Mouse (Mus musculus) forebrain, embryonic 11.5 days (tissue): ENCODE measurements around the gene Itga2b. TPM values are rescaled to one million over a fixed set of nuclear protein-coding genes. Genes with fewer than 3 reads are reported as not detected.

Source experiments
- ATAC-seq: fragments of 200-750 bp; cut with Nextera tagmentation; replicated peaks from 2 replicates; pipeline ENCODE4 v1.8.0; 2017; ENCODE audit warnings: moderate TSS enrichment; ENCODE audit not compliant: low FRiP score
- DNase-seq: peaks from one replicate; pipeline ENCODE4 v3.0.0-alpha.2; 2017; ENCODE audit warnings: low spot score
- H3K27ac ChIP-seq: fragments of 300-500 bp; sonication (generic); 2 replicates; pipeline ENCODE4 v1.5.1; 2014; ENCODE audit warnings: low read depth, low read length
- H3K27me3 ChIP-seq: fragments of 300-500 bp; sonication (generic); 2 replicates; pipeline ENCODE4 v1.6.1; 2014; ENCODE audit warnings: mild to moderate bottlenecking, low read length, mixed read lengths; ENCODE audit not compliant: control insufficient read depth, insufficient read depth
- H3K36me3 ChIP-seq: fragments of 300-500 bp; sonication (generic); 2 replicates; pipeline ENCODE4 v1.6.1; 2014; ENCODE audit warnings: mild to moderate bottlenecking, low read length, moderate library complexity, mixed read lengths; ENCODE audit not compliant: control insufficient read depth, insufficient read depth
- H3K4me1 ChIP-seq: fragments of 300-500 bp; sonication (generic); replicated peaks from 2 replicates; pipeline ENCODE4 v1.6.1; 2014; ENCODE audit warnings: low read length, mixed read lengths; ENCODE audit not compliant: control insufficient read depth, insufficient read depth
- H3K4me2 ChIP-seq: fragments of 300-500 bp; sonication (generic); 2 replicates; pipeline ENCODE4 v1.6.1; 2014; ENCODE audit warnings: low read depth, mild to moderate bottlenecking, low read length, moderate library complexity, mixed read lengths; ENCODE audit not compliant: severe bottlenecking
- H3K4me3 ChIP-seq: fragments of 300-500 bp; sonication (generic); 2 replicates; pipeline ENCODE4 v1.5.1; 2014; ENCODE audit warnings: low read depth, low read length
- H3K9ac ChIP-seq: fragments of 300-500 bp; sonication (generic); 2 replicates; pipeline ENCODE4 v1.6.1; 2014; ENCODE audit warnings: low read length
- H3K9me3 ChIP-seq: fragments of 300-500 bp; sonication (generic); 2 replicates; pipeline ENCODE4 v1.6.1; 2016; ENCODE audit warnings: low read length, mixed read lengths; ENCODE audit not compliant: control insufficient read depth
- WGBS: fragments of 180-500 bp; shearing (Covaris S2); extraction: QIAGEN DNeasy Blood & Tissue Kit; methylation state at CpG from one replicate; pipeline ENCODE4 v1.1.7; 2014; 5-methylcytosine and 5-hydroxymethylcytosine counted together
- polyA plus RNA-seq: library from polyadenylated mRNA; unstranded; fragments of >200 nt; fragmentation: Nextera tagmentation; extraction: Ambion mirVana; gene quantifications from 2 replicates; pipeline ENCODE4 v1.2.1, GENCODE M21; 2014

The Itga2b gene
- polyA plus RNA-seq, 1 experiment from 2014 or later: 5.0 TPM

DNA sequence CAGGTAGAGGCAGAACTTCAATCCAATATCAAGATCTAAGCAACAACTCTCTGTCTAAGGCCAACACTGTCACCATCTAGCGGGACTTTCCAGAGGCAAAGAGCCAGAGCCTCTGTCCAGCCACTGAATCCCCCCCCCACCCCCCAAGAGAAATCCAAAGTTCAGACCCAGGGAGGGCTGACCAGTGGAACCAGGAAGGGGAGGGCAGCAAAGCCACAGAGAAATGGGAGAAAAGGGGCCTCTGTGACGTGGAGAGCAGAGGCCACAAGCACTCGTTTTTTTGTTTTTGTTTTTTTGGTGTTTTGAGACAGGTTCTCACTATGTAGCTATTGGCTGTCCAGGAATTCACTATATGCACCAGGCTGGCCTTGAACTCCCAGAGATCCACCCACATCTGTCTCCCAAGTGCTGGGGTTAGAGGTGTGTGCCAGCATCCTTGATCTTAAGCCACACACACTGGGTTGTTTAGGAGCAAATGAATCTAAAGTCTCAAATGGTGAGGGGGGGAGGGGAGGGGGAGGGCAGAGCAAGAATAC is 60.1 kb downstream of the Itga2b start:
- no peak overlapping the region for H3K9ac ChIP-seq
- no peak overlapping the region for H3K4me2 ChIP-seq
- no peaks in the 10 kb centered on the region for H3K36me3 ChIP-seq
- H3K27me3 ChIP-seq: no peaks in the 10 kb centered on the region
- no peak for ATAC-seq
- H3K27ac ChIP-seq: no peak overlapping the region
- no peak overlapping the region for H3K4me3 ChIP-seq
- 80% methylated on average over 3 of the region's 3 CpGs for WGBS
- no peaks in the 10 kb centered on the region for H3K9me3 ChIP-seq
- DNase-seq: no peak
- H3K4me1 ChIP-seq: peaks cover 12% of the 10 kb centered on the region

DNA sequence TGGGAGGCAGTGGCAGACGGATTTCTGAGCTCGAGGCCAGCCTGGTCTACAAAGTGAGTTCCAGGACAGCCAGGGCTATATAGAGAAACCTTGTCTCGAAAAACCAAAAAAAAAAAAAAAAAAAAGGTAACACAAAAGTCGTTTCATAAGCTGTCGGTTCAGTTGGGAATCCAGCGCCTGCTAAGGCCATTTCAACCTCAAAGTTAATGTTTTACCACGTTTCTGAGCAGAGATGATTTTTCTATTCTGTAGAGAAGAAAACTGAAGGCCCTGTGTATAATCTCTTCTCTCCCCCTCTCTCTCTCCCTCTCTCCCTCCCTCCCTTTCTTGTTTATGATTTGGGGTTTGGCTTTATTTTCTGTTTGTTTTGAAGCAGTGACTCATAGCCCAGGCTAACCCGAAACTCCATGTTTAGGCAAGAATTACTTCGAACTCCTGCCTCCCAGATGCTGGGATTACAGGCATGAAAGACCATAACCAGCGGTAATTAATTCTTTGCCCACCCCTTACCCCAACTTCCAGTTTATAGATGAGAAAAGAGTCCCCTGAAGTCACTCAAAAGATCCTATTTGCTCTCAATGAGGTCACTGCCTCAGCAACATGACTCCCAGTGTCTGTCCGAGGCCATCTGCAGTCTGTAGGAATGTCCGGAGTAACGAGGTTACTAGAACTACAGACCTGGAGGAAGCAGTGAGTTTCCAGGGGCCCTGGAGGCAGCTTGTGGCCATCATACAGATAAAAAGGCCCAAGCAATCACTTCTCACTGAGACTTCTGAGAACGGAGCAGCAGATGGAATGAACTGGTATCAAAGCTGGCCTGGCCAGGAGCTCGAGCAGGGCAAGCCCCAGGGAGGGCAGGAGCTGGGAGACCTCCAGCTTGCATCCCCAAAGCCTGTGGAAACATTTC is 60.8 kb downstream of the Itga2b start:
- ATAC-seq (no peak), DNase-seq (no peak)
- Histone ChIP-seq H3K4me1 (peaks cover 13% of the 10 kb centered on the region), H3K4me3 (peak overlapping the region; percentile 77), H3K4me2 (peak overlapping the region; percentile 40; the same call in 1 of the 2 replicates), H3K9ac (peak overlapping the region; percentile 27; the same call in 1 of the 2 replicates), H3K27me3 (no peaks in the 10 kb centered on the region), H3K9me3 (no peaks in the 10 kb centered on the region), H3K27ac (0 out of 2 replicates have a peak overlapping the region, but pooled peaks have one; percentile 41), H3K36me3 (no peaks in the 10 kb centered on the region)
- WGBS: 41% methylated on average over 15 of the region's 15 CpGs

DNA sequence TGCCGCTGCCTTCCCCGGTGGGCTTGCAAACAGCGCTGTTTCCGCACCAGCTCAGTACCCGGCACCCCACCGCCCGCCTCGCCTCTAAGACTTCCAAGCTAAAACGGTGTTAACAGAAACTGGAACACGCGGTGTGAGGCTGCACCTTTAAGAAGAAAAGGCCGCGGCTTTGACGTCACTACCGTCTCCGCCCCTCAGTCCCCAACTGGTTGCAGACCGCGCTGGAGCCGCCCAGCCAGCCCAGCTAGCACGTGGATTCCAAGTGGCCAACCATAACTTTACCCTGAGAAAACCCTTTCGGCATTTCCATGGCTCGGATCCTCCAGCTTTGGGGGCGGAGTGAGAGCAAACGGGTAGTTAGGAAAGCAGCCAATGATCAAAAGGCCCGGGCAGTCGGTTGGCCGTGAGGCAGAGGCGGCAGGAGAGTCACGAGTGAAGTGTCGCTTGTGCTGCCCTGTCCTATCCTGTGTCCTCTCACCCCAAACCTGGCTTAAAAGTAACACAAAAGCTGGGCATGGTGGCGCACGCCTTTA is 61.5 kb downstream of the Itga2b start:
- Histone ChIP-seq H3K27me3 (no peaks in the 10 kb centered on the region), H3K9me3 (no peaks in the 10 kb centered on the region), H3K4me2 (peak overlapping the region; percentile 82), H3K27ac (peak overlapping the region; percentile 76; the same call in 1 of the 2 replicates), H3K9ac (peak overlapping the region; percentile 89), H3K4me3 (peak overlapping the region; percentile 77), H3K4me1 (peaks cover 13% of the 10 kb centered on the region), H3K36me3 (no peaks in the 10 kb centered on the region; the same call in 1 of the 2 replicates)
- WGBS: under 1% methylated on average over 32 of the region's 32 CpGs
- ATAC-seq (peak; percentile 91), DNase-seq (peak; percentile 99)

DNA sequence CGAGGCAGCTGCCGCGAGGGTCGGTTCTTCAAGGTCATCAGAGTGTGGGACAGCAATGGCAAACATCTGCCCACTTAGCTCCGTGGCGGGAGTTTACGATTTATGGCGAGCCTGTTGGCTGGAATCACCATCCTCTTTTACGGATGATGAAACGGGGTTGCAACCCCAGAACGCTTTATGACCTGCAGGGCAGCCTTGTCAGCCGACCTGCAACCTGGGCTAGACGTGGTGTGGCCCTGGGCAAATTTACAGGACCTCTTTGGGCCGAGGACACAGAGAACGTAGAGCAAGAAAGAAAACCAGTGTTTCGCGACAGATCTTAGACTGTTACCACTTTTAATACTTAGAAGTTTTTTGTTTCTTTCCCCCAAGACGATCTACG is 62.1 kb downstream of the Itga2b start, which contains the start of gene Slc25a39:
Slc25a39 (minus strand) TSS at position 113 of the 382 bp plus-strand sequence.
- peak within 1 kb of the TSS; percentile 77 for H3K4me3 ChIP-seq
- ATAC-seq: peak; percentile 16; the same call in 1 of the 2 replicates
- H3K9me3 ChIP-seq: no peaks in the 10 kb centered on the region

DNA sequence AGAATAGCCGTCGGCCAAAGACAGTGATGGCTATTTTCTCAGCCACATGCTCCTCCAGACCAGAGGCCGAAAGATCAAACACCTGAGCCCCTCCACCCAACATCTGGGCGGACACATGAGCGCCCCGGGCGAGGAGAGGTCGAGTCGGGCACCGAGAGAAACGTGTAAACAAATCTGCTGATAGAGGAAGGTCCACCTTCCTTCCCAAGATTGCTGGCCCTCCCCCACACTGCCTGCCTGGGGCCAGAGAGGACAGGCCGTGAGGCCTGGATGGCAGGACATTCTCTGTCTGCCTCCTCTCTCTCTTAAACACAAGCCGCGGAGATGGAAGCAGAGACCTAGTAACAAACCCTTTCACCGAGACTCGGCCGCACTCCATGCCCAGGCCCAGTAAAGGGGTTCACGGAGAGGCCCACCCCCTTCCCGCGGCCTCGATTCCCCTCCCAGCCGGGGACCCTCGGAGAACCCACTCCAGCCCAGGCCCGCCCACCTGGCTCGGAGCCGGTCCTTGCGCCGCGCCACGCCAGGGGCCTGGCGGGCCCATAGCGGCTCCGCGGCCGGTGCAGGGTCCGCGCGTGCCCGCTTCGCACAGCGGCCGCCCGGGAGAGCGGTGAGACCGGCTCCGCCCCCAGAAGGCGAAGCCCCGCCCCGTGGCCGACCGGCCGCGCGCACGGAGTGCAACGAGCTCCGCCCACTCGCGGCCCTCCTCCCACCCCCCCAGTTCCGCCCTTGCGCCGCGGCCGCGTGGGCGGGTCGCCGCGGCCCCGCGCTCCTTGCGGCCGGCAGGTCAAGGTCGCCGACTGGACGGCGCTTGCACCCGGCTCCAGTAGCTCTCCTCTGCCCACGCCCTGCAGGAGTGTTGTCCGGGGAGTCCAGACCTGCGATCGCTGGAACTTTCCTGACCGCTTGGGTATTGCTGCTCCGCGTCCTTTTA is 62.8 kb downstream of the Itga2b start:
- WGBS: under 1% methylated on average over 61 of the region's 85 CpGs
- H3K4me2 ChIP-seq: peak overlapping the region; percentile 82
- ATAC-seq (peak; percentile 69), DNase-seq (peak; percentile 97)
- H3K36me3 ChIP-seq: peaks cover 9% of the 10 kb centered on the region
- no peaks in the 10 kb centered on the region for H3K27me3 ChIP-seq
- peak overlapping the region; percentile 76 for H3K27ac ChIP-seq
- H3K4me3 ChIP-seq: peak overlapping the region; percentile 77
- no peaks in the 10 kb centered on the region for H3K9me3 ChIP-seq
- peaks cover 13% of the 10 kb centered on the region for H3K4me1 ChIP-seq
- H3K9ac ChIP-seq: peak overlapping the region; percentile 89

More for the DNA sequence above, 62.1 kb downstream of the Itga2b start, which contains the start of gene Slc25a39:
- peak within 1 kb of the TSS; percentile 89 for H3K9ac ChIP-seq
- no peaks in the 10 kb centered on the region for H3K27me3 ChIP-seq
- peaks cover 13% of the 10 kb centered on the region for H3K4me1 ChIP-seq
- H3K27ac ChIP-seq: peak within 1 kb of the TSS; percentile 76
- WGBS: under 1% methylated on average over 19 of the region's 19 CpGs
- peaks cover 5% of the 10 kb centered on the region for H3K36me3 ChIP-seq
- peak within 1 kb of the TSS; percentile 82 for H3K4me2 ChIP-seq
- DNase-seq: peak; percentile 71

DNA sequence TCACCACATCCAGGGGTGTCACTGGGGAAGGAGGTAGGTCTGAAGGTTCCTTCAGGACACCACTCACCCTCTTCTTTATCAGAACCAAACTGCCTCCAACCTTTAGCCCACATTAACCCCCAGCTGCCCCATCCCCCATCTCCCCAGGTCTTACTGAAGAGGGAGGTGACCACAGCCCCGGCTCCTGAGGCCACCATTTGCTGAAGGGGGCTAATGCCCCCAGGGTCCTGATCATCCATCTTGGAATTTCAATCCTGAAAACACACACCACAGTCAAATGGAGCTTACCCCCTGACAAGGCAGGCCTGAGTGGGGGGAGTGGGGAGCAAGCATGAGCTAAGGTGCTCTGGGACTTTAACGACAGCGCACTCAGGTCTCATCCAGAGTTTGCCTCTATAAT is 63.5 kb downstream of the Itga2b start:
- Histone ChIP-seq H3K9ac (peak overlapping the region; percentile 89), H3K4me2 (peak overlapping the region; percentile 82), H3K4me1 (peaks cover 13% of the 10 kb centered on the region), H3K9me3 (no peaks in the 10 kb centered on the region), H3K27me3 (no peaks in the 10 kb centered on the region), H3K4me3 (peak overlapping the region; percentile 77), H3K27ac (no peak overlapping the region), H3K36me3 (peaks cover 9% of the 10 kb centered on the region)
- WGBS: 13% methylated on average over 3 of the region's 3 CpGs
- DNase-seq (no peak), ATAC-seq (no peak)

DNA sequence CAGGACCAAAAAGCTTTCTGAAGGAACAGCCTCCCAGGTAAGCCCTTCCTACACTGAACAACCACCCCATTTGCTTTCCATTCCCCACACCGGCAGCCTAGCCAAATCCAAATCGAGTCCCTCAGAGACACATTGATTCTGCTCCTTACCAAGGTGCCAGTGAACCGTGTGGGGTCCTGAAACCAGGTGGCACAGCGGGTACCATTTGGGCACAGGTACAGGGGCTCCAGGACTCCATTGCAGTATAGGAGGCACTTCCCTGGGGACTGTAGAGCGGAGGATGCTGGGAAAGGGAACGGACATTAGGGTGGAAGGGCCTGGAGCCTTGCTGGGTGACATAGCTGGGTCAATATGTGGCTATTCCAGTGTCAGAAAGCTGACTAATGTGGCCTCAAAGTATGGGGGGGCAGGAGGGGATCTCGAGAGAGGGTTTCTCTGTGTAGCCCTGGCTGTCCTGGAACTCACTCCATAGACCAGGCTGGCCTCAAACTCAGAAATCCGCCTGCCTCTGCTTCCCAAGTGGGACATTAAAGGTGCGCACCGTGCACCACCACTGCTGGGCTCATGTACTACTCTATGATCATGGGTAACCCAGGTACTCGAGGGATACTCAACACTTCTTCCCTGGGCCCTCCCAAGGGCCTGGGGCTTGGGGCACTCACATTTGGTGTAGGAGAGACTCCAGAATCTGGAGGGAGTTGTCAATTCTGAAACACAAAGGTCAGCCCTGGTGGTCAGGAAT is 64.2 kb downstream of the Itga2b start:
- Histone ChIP-seq H3K9ac (peak overlapping the region; percentile 89; the same call in 1 of the 2 replicates), H3K9me3 (no peaks in the 10 kb centered on the region), H3K4me1 (peaks cover 13% of the 10 kb centered on the region), H3K4me3 (peak overlapping the region; percentile 77; the same call in 1 of the 2 replicates), H3K36me3 (peaks cover 9% of the 10 kb centered on the region), H3K27ac (no peak overlapping the region), H3K4me2 (peak overlapping the region; percentile 82; the same call in 1 of the 2 replicates), H3K27me3 (peaks cover under 1% of the 10 kb centered on the region; the same call in 1 of the 2 replicates)
- no peak for DNase-seq
- WGBS: 89% methylated on average over 11 of the region's 11 CpGs
- ATAC-seq: no peak
